Mouse (Mus musculus): ENCODE results near the gene A430078G23Rik. TPM values are rescaled to one million over a fixed set of nuclear protein-coding genes. Genes with fewer than 3 reads are reported as not detected.
"Not testable (repeated sequence)": the region's sequence is repeated elsewhere in the genome, so short reads cannot be mapped to it uniquely, and the experiment has no call there.

A430078G23Rik gene
- polyA plus RNA-seq, 2 experiments, result 0.33 to 0.36 TPM

DNA sequence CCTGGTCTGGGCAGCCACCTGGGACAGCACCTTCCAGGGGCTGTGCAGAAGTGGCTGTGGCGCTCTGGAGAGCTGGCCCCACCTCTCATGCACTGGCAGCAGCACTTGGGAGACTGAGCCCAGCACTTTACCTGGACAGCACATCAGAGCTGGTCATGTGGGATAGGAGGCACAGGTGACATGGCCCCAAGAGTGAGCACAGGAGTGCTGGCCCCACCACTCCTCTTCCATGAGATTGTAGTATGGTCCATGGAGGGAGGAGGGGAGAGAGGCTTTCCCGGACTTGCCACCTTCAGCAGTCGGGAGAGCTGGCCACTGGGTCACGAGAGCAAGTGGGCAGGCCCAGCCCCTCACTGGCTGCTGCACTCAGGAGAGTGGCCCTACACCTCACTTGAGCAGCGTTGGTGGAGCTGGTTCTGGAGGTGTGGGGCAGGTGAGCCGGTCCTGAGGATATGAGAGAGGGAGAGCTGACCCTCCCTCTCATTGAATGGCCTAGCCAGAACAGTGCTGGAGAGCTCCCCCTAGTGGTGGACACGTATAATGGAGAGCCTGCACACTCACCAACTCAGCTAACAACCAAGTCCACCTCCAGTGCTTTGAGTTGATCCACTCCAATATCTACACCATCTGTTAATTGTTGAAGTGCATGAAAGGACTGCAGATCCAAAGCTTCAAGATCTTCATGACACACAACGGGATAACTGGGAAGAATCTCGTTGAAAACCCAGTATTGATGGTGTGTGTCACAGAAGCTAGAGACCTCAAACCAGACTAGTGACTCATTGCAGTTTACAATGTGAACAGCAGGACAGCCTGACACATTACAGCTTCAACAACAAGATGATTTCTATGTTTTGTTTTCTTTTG, 16.3 kb upstream of the A430078G23Rik start:
- Histone ChIP-seq H3K27me3 (ENCODE audit: control insufficient read depth, insufficient read depth, low read length) (no peaks in the 10 kb centered on the region), H3K9me3 (ENCODE audit: control insufficient read depth, low read length) (no peaks in the 10 kb centered on the region), H3K9ac (replicated peaks) (no peak overlapping the region), H3K27ac (no peak overlapping the region), H3K36me3 (replicated peaks; ENCODE audit: control insufficient read depth, insufficient read depth, low read depth) (no peaks in the 10 kb centered on the region), H3K4me3 (ENCODE audit: insufficient read depth in 1 of 2, low read depth in 2 of 2, low read length in 2 of 2) (no peak overlapping the region), H3K4me2 (ENCODE audit: low read depth) (no peak overlapping the region), H3K4me1 (replicated peaks; ENCODE audit: control insufficient read depth in 2 of 2, insufficient read depth in 2 of 2, low read length in 1 of 2) (no peaks in the 10 kb centered on the region)
- ATAC-seq (ENCODE audit: insufficient read depth) (peak; percentile 31; the same call in 1 of the 2 replicates), DNase-seq (ENCODE audit: low read depth in 3 of 3, low spot score in 3 of 3) (peak in 1 of 3 experiments; percentile 22)
- whole genome bisulfite sequencing (ENCODE audit: insufficient replicate concordance), result 44% methylated on average over 9 of the region's 9 CpGs
- TF ChIP-seq EP300 (IDR thresholded peaks at IDR 0.05; ENCODE audit: low read depth), result no peak
- peak; percentile 91 for TF ChIP-seq CTCF (IDR thresholded peaks at IDR 0.05; ENCODE audit: low read depth)

DNA sequence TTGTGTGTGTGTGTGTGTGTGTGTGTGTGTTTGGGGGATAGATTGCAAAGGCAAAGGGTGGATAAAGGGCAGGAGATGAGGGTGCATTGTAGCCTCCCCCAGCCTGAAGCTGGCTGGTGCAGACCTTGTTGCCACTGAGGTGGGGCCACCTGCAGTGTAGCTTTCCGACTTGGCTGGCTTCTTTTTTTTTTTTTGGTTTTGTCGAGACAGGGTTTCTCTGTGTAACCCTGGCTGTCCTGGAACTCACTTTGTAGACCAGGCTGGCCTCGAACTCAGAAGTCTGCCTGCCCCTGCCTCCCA, 15.7 kb upstream of the A430078G23Rik start:
- H3K36me3 ChIP-seq (replicated peaks; ENCODE audit: control insufficient read depth, insufficient read depth, low read depth); H3K9ac ChIP-seq (replicated peaks); H3K27me3 ChIP-seq (ENCODE audit: control insufficient read depth, insufficient read depth, low read length); H3K4me3 ChIP-seq (ENCODE audit: insufficient read depth in 1 of 2, low read depth in 2 of 2, low read length in 2 of 2); H3K4me2 ChIP-seq (ENCODE audit: low read depth); DNase-seq (ENCODE audit: low read depth in 3 of 3, low spot score in 3 of 3); H3K9me3 ChIP-seq (ENCODE audit: control insufficient read depth, low read length); H3K27ac ChIP-seq; H3K4me1 ChIP-seq (replicated peaks; ENCODE audit: control insufficient read depth in 2 of 2, insufficient read depth in 2 of 2, low read length in 1 of 2); ATAC-seq (ENCODE audit: insufficient read depth): not testable (repeated sequence)
- 67% methylated on average over 3 of the region's 3 CpGs for WGBS (ENCODE audit: insufficient replicate concordance)

DNA sequence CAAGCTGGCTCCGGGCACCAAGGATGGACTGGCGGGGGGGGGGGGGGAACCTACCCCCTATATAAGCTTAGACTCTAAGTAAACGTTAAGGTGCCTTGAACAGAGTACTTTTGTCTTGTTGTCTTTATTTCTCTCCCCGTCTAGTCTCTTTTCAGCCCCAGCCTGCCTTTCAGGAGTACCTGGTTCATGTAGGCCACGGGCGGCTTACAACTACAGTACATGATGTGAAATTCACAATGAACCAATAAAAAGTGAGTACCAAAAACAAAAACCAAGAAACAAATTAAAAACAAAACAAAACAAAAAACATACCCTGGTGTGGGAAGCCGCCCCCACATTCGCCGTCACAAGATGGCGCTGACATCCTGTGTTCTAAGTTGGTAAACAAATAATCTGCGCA, 15.2 kb upstream of the A430078G23Rik start:
- Histone ChIP-seq H3K4me1 (replicated peaks; ENCODE audit: control insufficient read depth in 2 of 2, insufficient read depth in 2 of 2, low read length in 1 of 2) (no peaks in the 10 kb centered on the region), H3K27me3 (ENCODE audit: control insufficient read depth, insufficient read depth, low read length) (no peaks in the 10 kb centered on the region), H3K36me3 (replicated peaks; ENCODE audit: control insufficient read depth, insufficient read depth, low read depth) (no peaks in the 10 kb centered on the region), H3K9me3 (ENCODE audit: control insufficient read depth, low read length) (no peaks in the 10 kb centered on the region), H3K4me3 (ENCODE audit: insufficient read depth in 1 of 2, low read depth in 2 of 2, low read length in 2 of 2) (no peak overlapping the region), H3K4me2 (ENCODE audit: low read depth) (no peak overlapping the region), H3K27ac (no peak overlapping the region), H3K9ac (replicated peaks) (no peak overlapping the region)
- 82% methylated on average over 11 of the region's 11 CpGs for WGBS (ENCODE audit: insufficient replicate concordance)
- DNase-seq (ENCODE audit: low read depth in 3 of 3, low spot score in 3 of 3) (no peak), ATAC-seq (ENCODE audit: insufficient read depth) (no peak)
- TF ChIP-seq EP300 (IDR thresholded peaks at IDR 0.05; ENCODE audit: low read depth), result no peak
- TF ChIP-seq CTCF (IDR thresholded peaks at IDR 0.05; ENCODE audit: low read depth), result no peak

DNA sequence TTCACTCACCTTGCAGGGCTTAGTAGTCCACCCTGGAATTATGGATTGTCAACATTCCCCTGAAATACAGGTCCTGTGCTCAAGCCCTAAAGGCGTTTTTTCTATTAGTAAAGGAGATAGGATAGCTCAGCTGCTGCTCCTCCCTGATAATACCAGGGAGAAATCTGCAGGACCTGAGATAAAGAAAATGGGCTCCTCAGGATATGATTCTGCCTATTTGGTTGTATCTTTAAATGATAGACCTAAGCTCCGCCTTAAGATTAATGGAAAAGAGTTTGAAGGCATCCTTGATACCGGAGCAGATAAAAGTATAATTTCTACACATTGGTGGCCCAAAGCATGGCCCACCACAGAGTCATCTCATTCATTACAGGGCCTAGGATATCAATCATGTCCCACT, 12.5 kb upstream of the A430078G23Rik start:
- H3K36me3 ChIP-seq (replicated peaks; ENCODE audit: control insufficient read depth, insufficient read depth, low read depth); H3K9me3 ChIP-seq (ENCODE audit: control insufficient read depth, low read length); H3K4me3 ChIP-seq (ENCODE audit: insufficient read depth in 1 of 2, low read depth in 2 of 2, low read length in 2 of 2); H3K4me2 ChIP-seq (ENCODE audit: low read depth); H3K27me3 ChIP-seq (ENCODE audit: control insufficient read depth, insufficient read depth, low read length); H3K9ac ChIP-seq (replicated peaks); DNase-seq (ENCODE audit: low read depth in 3 of 3, low spot score in 3 of 3); H3K27ac ChIP-seq; H3K4me1 ChIP-seq (replicated peaks; ENCODE audit: control insufficient read depth in 2 of 2, insufficient read depth in 2 of 2, low read length in 1 of 2); ATAC-seq (ENCODE audit: insufficient read depth): not testable (repeated sequence)
- WGBS (ENCODE audit: insufficient replicate concordance), result 64% methylated on average over 1 of the region's 3 CpGs

DNA sequence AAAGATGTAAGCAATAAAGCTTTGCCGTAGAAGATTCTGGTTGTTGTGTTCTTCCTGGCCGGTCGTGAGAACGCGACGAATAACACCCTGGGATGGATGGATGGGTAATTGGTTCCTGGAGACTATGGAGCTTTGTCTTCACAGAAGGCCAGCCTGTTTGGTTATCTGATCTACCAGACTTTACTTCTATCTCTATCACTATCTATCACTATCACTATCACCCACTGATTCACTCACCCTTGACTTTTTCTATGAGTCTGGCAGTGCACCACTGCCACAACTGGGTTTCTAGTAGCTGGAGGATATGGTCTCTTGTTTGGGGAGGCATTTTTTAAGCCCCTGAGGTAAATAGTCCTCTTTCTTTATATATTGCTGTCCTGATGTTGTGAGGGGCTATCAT, 7.9 kb upstream of the A430078G23Rik start:
- Histone ChIP-seq H3K9me3 (ENCODE audit: control insufficient read depth, low read length) (no peaks in the 10 kb centered on the region), H3K4me1 (replicated peaks; ENCODE audit: control insufficient read depth in 2 of 2, insufficient read depth in 2 of 2, low read length in 1 of 2) (peaks cover 0 to 5% of the 10 kb centered on the region in 2 experiments; a peak in 1 of 4 replicates), H3K36me3 (replicated peaks; ENCODE audit: control insufficient read depth, insufficient read depth, low read depth) (no peaks in the 10 kb centered on the region), H3K9ac (replicated peaks) (no peak overlapping the region), H3K4me2 (ENCODE audit: low read depth) (no peak overlapping the region), H3K27me3 (ENCODE audit: control insufficient read depth, insufficient read depth, low read length) (no peaks in the 10 kb centered on the region), H3K27ac (no peak overlapping the region), H3K4me3 (ENCODE audit: insufficient read depth in 1 of 2, low read depth in 2 of 2, low read length in 2 of 2) (no peak overlapping the region)
- ATAC-seq (ENCODE audit: insufficient read depth) (no peak), DNase-seq (ENCODE audit: low read depth in 3 of 3, low spot score in 3 of 3) (no peak)
- TF ChIP-seq CTCF (IDR thresholded peaks at IDR 0.05; ENCODE audit: low read depth) (no peak), EP300 (IDR thresholded peaks at IDR 0.05; ENCODE audit: low read depth) (no peak)
- WGBS (ENCODE audit: insufficient replicate concordance), result 85% methylated on average over 6 of the region's 6 CpGs

Data from liver, embryonic 14.5 days (tissue).